Mouse (Mus musculus): Measurements from ENCODE around the gene Tmem106a. TPM values are rescaled to one million over a fixed set of nuclear protein-coding genes. Genes with fewer than 3 reads are reported as not detected.
"Not testable (repeated sequence)": the region's sequence is repeated elsewhere in the genome, so short reads cannot be mapped to it uniquely, and the experiment has no call there.

Tmem106a gene
- polyA plus RNA-seq, 1 experiment from 2014 or later, result 4.4 TPM

DNA sequence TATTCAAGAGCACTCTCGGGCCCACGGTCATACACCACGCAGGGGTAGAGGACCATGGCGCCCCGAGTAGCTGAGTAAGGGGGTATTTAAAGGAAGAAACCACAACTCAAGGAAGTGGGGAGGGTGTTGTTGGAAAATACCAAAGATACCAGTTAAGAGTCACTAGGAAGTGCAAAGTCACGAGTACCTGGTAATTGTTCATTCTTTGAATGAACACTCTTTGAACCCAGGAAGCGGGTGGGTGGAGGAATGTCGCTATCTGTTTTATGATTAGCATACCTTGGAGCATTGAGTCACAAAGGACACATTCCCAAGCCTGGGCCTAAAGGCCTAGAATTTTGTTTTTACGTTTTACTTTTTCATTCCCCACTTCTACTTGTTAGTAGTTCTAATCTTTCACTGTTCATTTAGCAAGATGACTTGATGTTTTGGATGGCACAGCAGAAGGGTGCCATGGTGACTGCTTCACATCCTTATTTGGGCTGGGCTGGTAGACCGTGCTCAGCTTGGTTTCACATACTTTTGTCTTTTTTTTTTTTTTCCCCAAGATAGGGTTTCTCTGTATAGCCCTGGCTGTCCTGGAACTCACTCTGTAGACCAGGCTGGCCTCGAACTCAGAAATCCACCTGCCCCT is 38.1 kb downstream of the Tmem106a start:
- H3K36me3 ChIP-seq; H3K9me3 ChIP-seq (replicated peaks); H3K27ac ChIP-seq (replicated peaks); H3K4me3 ChIP-seq (replicated peaks); H3K9ac ChIP-seq (replicated peaks); H3K27me3 ChIP-seq (replicated peaks); H3K4me2 ChIP-seq; ATAC-seq (ENCODE audit: low FRiP score): not testable (repeated sequence)
- 91% methylated on average over 11 of the region's 11 CpGs for WGBS
- H3K4me1 ChIP-seq, result peaks cover 17% of the 10 kb centered on the region

DNA sequence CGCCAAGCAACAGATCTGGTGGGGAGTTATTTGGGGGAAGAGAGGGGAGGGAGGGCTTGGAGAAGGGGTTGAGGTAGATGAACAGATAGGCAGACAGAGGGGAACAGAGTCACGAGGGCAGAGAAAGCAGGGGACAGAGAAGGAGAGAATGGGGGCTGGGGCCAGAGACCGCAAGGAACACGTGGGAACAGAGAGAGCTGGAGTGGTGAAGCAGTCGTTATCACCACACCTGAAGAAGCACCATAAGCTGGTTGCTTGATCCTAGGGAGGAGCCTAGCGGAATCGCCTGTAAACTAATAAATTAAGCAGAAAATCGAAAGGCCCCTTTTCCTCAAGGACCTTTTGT is 44.6 kb downstream of the Tmem106a start:
- peak; percentile 45 for ATAC-seq (ENCODE audit: low FRiP score)
- Histone ChIP-seq H3K27me3 (replicated peaks) (no peaks in the 10 kb centered on the region), H3K27ac (replicated peaks) (peak overlapping the region; percentile 84), H3K9me3 (replicated peaks) (no peaks in the 10 kb centered on the region), H3K4me2 (peak overlapping the region; percentile 98), H3K36me3 (no peaks in the 10 kb centered on the region), H3K9ac (replicated peaks) (peak overlapping the region; percentile 43), H3K4me3 (replicated peaks) (peak overlapping the region; percentile 36), H3K4me1 (peaks cover 10% of the 10 kb centered on the region)
- 7% methylated on average over 8 of the region's 8 CpGs for WGBS

DNA sequence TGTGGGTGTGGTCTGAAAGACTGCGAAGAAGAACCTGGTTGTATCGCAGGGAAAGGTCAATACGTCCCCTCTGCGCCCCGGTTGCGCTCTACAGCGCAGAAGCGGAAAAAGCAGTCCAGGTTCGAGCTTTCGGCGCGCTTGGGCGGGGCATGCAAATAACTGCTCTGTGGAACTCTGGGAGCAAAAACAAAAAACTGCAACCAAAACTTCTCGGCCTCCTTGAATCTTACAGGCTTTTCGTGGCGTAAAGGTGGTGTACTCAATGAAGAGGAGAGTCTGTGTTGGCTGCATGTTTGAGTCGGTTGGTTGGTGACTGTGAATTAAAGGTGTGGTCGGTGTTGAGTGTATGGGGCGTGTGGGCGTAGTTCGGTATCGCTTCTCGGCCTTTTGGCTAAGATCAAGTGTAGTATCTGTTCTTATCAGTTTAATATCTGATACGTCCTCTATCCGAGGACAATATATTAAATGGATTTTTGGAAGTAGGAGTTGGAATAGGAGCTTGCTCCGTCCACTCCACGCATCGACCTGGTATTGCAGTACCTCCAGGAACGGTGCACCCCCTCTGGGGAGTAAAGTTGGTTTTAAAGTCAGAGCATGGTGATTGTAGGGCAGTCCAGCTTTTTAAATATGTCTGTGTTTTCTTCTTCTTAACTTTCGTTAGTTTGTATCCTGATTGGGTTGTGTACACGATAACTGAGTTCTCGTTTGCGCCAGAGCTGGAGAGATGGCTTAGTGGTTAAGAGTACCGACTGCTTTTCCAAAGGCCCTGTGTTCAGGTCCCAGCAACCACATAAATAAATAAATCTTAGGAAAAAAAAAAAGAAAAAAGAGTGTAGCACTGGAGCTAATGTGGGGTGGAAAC is 45.2 kb downstream of the Tmem106a start, which contains the start of gene Rdm1:
Gene Rdm1, plus strand, starts transcription at position 201 of the 862 bp plus-strand sequence.
- WGBS, result under 1% methylated on average over 33 of the region's 34 CpGs
- H3K9me3 ChIP-seq (replicated peaks), result no peaks in the 10 kb centered on the region
- no peaks in the 10 kb centered on the region for H3K27me3 ChIP-seq (replicated peaks)
- H3K9ac ChIP-seq (replicated peaks), result peak within 1 kb of the TSS; percentile 56
- no peaks in the 10 kb centered on the region for H3K36me3 ChIP-seq
- H3K27ac ChIP-seq (replicated peaks), result peak within 1 kb of the TSS; percentile 84
- peak within 1 kb of the TSS; percentile 98 for H3K4me2 ChIP-seq
- peak within 1 kb of the TSS; percentile 65 for H3K4me3 ChIP-seq (replicated peaks)
- peaks cover 10% of the 10 kb centered on the region for H3K4me1 ChIP-seq
- peak; percentile 88 for ATAC-seq (ENCODE audit: low FRiP score)

DNA sequence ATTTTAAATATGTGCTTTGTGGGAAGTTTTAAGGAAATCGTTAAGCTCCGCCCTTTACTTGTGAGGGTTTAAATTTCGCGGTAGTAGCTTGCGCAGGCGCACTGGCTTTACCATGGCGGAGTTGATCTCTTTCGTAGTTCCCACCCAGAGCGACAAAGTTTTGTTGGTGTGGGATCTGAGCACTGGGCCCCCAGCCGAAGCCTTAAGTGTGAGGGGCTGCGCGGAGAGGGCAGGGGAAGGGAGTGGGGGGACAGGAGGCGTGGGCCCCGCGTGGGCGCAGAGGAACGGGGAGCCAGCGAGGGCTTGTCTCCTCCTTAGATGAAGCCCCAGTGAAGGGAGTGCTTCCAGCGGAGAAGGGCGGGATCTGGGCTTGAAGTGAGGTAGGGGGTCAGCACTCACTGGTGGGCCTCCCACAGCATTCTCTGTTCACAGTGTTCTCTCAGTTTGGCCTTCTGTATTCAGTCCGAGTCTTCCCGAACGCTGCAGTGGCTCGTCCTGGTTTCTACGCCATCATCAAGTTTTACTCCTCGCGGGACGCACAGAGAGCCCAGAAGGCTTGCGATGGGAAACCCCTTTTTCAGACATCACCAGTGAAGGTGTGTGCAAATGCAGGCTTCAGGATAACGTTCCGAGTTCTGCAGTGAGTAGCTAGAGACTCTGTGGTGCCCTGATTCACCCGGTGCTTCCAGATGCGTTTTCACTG is 46.0 kb downstream of the Tmem106a start:
- Histone ChIP-seq H3K9me3 (replicated peaks) (no peaks in the 10 kb centered on the region), H3K27ac (replicated peaks) (peak overlapping the region; percentile 84), H3K4me2 (peak overlapping the region; percentile 98), H3K27me3 (replicated peaks) (no peaks in the 10 kb centered on the region), H3K4me3 (replicated peaks) (peak overlapping the region; percentile 65), H3K4me1 (peaks cover 10% of the 10 kb centered on the region), H3K9ac (replicated peaks) (peak overlapping the region; percentile 56), H3K36me3 (no peaks in the 10 kb centered on the region)
- WGBS, result under 1% methylated on average over 29 of the region's 33 CpGs
- peak; percentile 43; the same call in 1 of the 2 replicates for ATAC-seq (ENCODE audit: low FRiP score)

DNA sequence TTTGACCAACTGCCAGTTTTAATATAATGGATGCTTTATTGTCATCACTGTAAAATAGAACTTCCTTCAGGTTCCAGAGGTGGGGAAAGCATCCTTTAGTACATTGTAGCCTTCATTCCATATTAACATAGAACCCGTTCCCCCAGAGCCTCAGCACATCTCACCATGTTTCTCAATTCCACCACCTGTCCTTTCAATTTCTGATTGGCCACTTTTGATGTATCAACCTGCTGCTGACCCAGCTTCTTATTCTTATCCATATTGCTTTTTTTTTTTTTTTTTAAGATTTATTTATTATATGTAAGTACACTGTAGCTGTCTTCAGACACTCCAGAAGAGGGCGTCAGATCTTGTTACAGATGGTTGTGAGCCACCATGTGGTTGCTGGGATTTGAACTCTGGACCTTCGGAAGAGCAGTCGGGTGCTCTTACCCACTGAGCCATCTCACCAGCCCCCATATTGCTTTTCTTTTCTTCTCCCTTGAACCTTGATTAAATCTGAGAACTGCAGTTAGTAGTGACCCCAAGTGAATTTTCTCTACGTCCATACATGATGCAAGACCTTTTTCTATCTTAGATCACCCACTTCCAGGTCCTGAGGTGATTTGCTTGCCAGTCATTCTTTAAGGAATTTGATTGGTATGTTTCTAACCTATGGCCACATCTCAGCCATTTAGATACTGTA is 46.8 kb downstream of the Tmem106a start:
- ATAC-seq (ENCODE audit: low FRiP score); H3K36me3 ChIP-seq; H3K27ac ChIP-seq (replicated peaks); H3K27me3 ChIP-seq (replicated peaks); H3K4me1 ChIP-seq; H3K9ac ChIP-seq (replicated peaks); H3K9me3 ChIP-seq (replicated peaks); H3K4me3 ChIP-seq (replicated peaks): not testable (repeated sequence)
- H3K4me2 ChIP-seq, result peak overlapping the region; percentile 98
- 76% methylated on average over 4 of the region's 5 CpGs for WGBS

DNA sequence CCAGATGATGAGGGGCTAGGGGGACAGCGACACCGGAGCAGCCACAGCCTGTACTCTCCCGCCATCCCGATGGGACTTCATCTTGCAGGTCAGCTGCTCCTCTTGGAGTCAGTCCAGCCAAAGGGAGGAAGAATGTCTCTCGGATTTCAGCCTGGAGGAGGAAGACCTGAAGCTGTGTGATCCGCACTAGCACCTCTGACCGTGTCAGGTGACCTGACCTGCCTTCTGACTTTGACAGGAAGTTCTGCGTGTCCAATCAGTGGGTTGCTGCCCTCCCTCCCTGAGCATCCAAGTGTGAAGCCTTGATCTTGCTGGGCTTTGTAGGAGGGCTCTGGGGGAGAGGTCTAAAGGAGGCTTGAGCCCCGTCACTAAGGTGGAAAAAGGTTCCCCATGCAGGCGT is 53.6 kb downstream of the Tmem106a start:
- no peak overlapping the region for H3K4me2 ChIP-seq
- no peak overlapping the region for H3K27ac ChIP-seq (replicated peaks)
- H3K27me3 ChIP-seq (replicated peaks), result no peaks in the 10 kb centered on the region
- no peaks in the 10 kb centered on the region for H3K9me3 ChIP-seq (replicated peaks)
- no peak for ATAC-seq (ENCODE audit: low FRiP score)
- no peaks in the 10 kb centered on the region for H3K36me3 ChIP-seq
- peaks cover 1% of the 10 kb centered on the region; the same call in 1 of the 2 replicates for H3K4me1 ChIP-seq
- no peak overlapping the region for H3K4me3 ChIP-seq (replicated peaks)
- no peak overlapping the region for H3K9ac ChIP-seq (replicated peaks)
- WGBS, result 89% methylated on average over 10 of the region's 10 CpGs

DNA sequence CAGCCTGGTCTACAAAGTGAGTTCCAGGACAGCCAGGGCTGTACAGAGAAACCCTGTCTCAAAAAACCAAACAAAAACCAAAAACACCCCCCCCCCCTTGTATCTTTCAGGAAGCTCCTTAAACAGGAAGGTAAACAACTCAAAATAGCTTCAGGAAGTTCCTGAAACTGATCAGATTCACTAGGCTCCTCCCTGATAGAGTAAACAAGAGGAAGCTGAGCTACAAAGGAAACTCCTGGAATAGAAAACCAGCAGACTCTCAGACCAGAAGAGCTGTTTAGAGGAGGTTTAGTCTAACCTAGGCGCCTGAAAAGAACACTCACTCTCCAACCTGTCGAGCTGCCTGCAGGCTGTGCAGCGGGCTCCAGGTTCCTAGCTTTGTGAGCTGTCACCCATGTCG is 57.7 kb downstream of the Tmem106a start:
- H3K4me1 ChIP-seq, result peaks cover 10% of the 10 kb centered on the region
- H3K9me3 ChIP-seq (replicated peaks), result no peaks in the 10 kb centered on the region
- no peak overlapping the region for H3K9ac ChIP-seq (replicated peaks)
- no peaks in the 10 kb centered on the region for H3K27me3 ChIP-seq (replicated peaks)
- 90% methylated on average over 4 of the region's 4 CpGs for WGBS
- H3K4me2 ChIP-seq, result no peak overlapping the region
- ATAC-seq (ENCODE audit: low FRiP score), result no peak
- no peak overlapping the region for H3K27ac ChIP-seq (replicated peaks)
- H3K36me3 ChIP-seq, result no peaks in the 10 kb centered on the region
- no peak overlapping the region for H3K4me3 ChIP-seq (replicated peaks)

DNA sequence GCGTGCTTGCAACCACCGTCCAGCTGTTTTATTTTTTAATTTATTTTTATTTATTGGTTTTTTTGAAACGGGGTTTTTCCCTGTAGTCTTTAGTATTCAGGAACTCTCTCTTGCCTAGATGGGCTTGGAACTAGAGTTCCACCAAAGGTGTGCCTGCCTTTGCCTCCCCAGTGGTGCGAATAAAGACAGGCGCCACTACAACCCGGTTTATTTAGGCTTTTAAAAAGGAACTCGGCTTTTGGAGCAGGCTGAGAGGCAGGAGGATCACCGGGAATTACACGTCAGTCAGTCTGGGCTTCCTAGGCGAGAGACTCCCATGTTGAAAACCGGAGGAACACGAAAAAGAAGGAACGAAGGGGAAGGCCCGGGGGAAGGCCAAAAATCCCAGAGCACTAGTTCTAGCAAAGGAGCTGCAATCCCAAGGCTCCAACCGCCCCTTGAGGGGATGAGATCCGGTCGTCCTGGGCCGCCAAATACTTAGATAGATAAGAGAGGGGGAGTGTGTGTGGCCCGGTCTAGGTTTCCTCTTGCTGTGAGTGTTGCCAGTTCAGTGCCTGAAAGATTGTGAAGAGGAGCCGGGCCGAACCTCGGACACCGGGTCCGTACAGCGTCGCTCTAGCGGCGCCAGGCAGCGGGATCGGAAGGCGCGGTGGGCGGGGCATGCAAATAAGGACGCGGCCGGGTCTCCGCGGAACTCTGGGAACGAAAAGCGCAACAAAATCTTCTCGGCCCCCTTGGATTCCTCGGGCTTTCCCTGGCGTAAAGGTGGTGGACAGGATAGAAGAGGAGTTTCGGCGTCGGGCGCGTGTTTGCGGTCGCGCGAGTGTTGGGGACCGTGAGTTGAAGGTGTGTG is 59.0 kb downstream of the Tmem106a start:
- Histone ChIP-seq H3K9ac (replicated peaks) (peak overlapping the region; percentile 34; the same call in 1 of the 2 replicates), H3K27ac (replicated peaks) (peak overlapping the region; percentile 88), H3K4me1 (peaks cover 10% of the 10 kb centered on the region), H3K4me2 (peak overlapping the region; percentile 55), H3K4me3 (replicated peaks) (peak overlapping the region; percentile 39)
- peak; percentile 88 for ATAC-seq (ENCODE audit: low FRiP score)
- not testable (repeated sequence) for H3K27me3 ChIP-seq (replicated peaks); H3K9me3 ChIP-seq (replicated peaks); H3K36me3 ChIP-seq
- 3% methylated on average over 53 of the region's 53 CpGs for WGBS
